Mouse (Mus musculus): ENCODE measurements around the gene Rpusd3. TPM values are rescaled to one million over a fixed set of nuclear protein-coding genes. Genes with fewer than 3 reads are reported as not detected.

Rpusd3 gene
- polyA plus RNA-seq, 1 experiment, result 11.7 TPM

- H3K4me3 ChIP-seq, result no peak overlapping the region
- H3K27me3 ChIP-seq (ENCODE audit: control insufficient read depth, insufficient read depth, insufficient read length), result peaks cover 20% of the 10 kb centered on the region
- no peak overlapping the region for H3K4me2 ChIP-seq (ENCODE audit: low read depth)
- H3ac ChIP-seq (ENCODE audit: control insufficient read depth, insufficient read length), result no peak overlapping the region
- no peaks in the 10 kb centered on the region for H3K36me3 ChIP-seq (ENCODE audit: control insufficient read depth, insufficient read depth)
- no peaks in the 10 kb centered on the region for H3K79me2 ChIP-seq (ENCODE audit: control insufficient read depth, insufficient read depth)
- TF ChIP-seq E2F4 (IDR thresholded peaks at IDR 0.05; ENCODE audit: insufficient read depth) (no peak), MYOD1 (IDR thresholded peaks at IDR 0.05; ENCODE audit: control insufficient read depth in 1 of 3, insufficient read length in 2 of 3, low read depth in 2 of 3) (no peak), USF1 (IDR thresholded peaks at IDR 0.05; ENCODE audit: low read depth) (no peak), CEBPB (IDR thresholded peaks at IDR 0.05; ENCODE audit: insufficient read depth, poor library complexity, severe bottlenecking) (no peak), POLR2A (IDR thresholded peaks at IDR 0.05; ENCODE audit: insufficient read length, low read depth) (no peak), TCF12 (IDR thresholded peaks at IDR 0.05; ENCODE audit: insufficient read depth, poor library complexity, severe bottlenecking) (no peak), SRF (IDR thresholded peaks at IDR 0.05; ENCODE audit: control insufficient read depth, insufficient read length, low read depth) (no peak)
Observed at GRCm38 (mm10) chr6:113429965-113430364, 10.8 kb upstream of the Rpusd3 start.

GRCm38 (mm10) chr6:113428006-113428405 is 8.9 kb upstream of the Rpusd3 start:
- no peak overlapping the region for H3ac ChIP-seq (ENCODE audit: control insufficient read depth, insufficient read length)
- no peak overlapping the region for H3K4me2 ChIP-seq (ENCODE audit: low read depth)
- no peaks in the 10 kb centered on the region for H3K36me3 ChIP-seq (ENCODE audit: control insufficient read depth, insufficient read depth)
- no peak overlapping the region for H3K4me3 ChIP-seq
- TF ChIP-seq USF1 (IDR thresholded peaks at IDR 0.05; ENCODE audit: low read depth) (no peak), E2F4 (IDR thresholded peaks at IDR 0.05; ENCODE audit: insufficient read depth) (no peak), TCF12 (IDR thresholded peaks at IDR 0.05; ENCODE audit: insufficient read depth, poor library complexity, severe bottlenecking) (no peak), POLR2A (IDR thresholded peaks at IDR 0.05; ENCODE audit: insufficient read length, low read depth) (no peak), MYOG (IDR thresholded peaks at IDR 0.05; ENCODE audit: control insufficient read depth in 1 of 3, insufficient read depth in 1 of 3, insufficient read length in 2 of 3, low read depth in 2 of 3) (no peak), MYOD1 (IDR thresholded peaks at IDR 0.05; ENCODE audit: control insufficient read depth in 1 of 3, insufficient read length in 2 of 3, low read depth in 2 of 3) (no peak), CEBPB (IDR thresholded peaks at IDR 0.05; ENCODE audit: insufficient read depth, poor library complexity, severe bottlenecking) (no peak), TCF3 (IDR thresholded peaks at IDR 0.05; ENCODE audit: insufficient read length, low read depth) (no peak), REST (IDR thresholded peaks at IDR 0.05; ENCODE audit: insufficient read depth, insufficient read length) (no peak), SRF (IDR thresholded peaks at IDR 0.05; ENCODE audit: control insufficient read depth, insufficient read length, low read depth) (no peak), MAX (IDR thresholded peaks at IDR 0.05; ENCODE audit: low read depth) (no peak), POLR2AphosphoS2 (IDR thresholded peaks at IDR 0.05; ENCODE audit: insufficient read length, low read depth) (no peak)
- H3K79me2 ChIP-seq (ENCODE audit: control insufficient read depth, insufficient read depth), result no peaks in the 10 kb centered on the region
- H3K27me3 ChIP-seq (ENCODE audit: control insufficient read depth, insufficient read depth, insufficient read length), result peaks cover 8% of the 10 kb centered on the region

DNA sequence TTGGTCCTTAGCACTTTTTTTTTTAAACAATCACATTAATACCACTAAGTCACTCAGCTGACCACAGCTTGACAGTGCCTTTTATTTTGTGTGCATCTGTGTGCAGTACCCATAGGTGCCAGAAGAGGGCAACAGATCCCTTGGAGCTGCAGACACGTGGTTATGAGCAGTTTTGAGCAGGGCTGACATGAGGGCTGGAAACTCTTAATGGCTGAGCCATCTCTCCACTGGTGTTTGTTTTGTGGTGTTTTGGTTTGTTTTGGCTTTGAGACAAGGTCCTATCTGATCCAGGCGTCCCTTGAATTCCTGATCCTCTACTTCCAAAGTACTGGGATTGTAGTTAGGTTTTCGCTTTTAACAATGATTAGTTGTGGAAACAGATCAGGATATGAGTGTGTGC is 8.3 kb upstream of the Rpusd3 start:
- Histone ChIP-seq H3K4me3 (no peak overlapping the region), H3ac (ENCODE audit: control insufficient read depth, insufficient read length) (no peak overlapping the region), H3K36me3 (ENCODE audit: control insufficient read depth, insufficient read depth) (no peaks in the 10 kb centered on the region), H3K79me2 (ENCODE audit: control insufficient read depth, insufficient read depth) (no peaks in the 10 kb centered on the region), H3K4me2 (ENCODE audit: low read depth) (no peak overlapping the region), H3K27me3 (ENCODE audit: control insufficient read depth, insufficient read depth, insufficient read length) (peaks cover 8% of the 10 kb centered on the region)
- no peak for TF ChIP-seq CEBPB (IDR thresholded peaks at IDR 0.05; ENCODE audit: insufficient read depth, poor library complexity, severe bottlenecking)
- TF ChIP-seq USF1 (IDR thresholded peaks at IDR 0.05; ENCODE audit: low read depth), result peak; percentile 22

GRCm38 (mm10) chr6:113426696-113427095 is 7.6 kb upstream of the Rpusd3 start:
- no peak overlapping the region for H3K4me2 ChIP-seq (ENCODE audit: low read depth)
- no peaks in the 10 kb centered on the region for H3K79me2 ChIP-seq (ENCODE audit: control insufficient read depth, insufficient read depth)
- H3K4me3 ChIP-seq, result no peak overlapping the region
- H3ac ChIP-seq (ENCODE audit: control insufficient read depth, insufficient read length), result no peak overlapping the region
- TF ChIP-seq POLR2AphosphoS2 (IDR thresholded peaks at IDR 0.05; ENCODE audit: insufficient read length, low read depth) (no peak), REST (IDR thresholded peaks at IDR 0.05; ENCODE audit: insufficient read depth, insufficient read length) (no peak), CEBPB (IDR thresholded peaks at IDR 0.05; ENCODE audit: insufficient read depth, poor library complexity, severe bottlenecking) (no peak), SRF (IDR thresholded peaks at IDR 0.05; ENCODE audit: control insufficient read depth, insufficient read length, low read depth) (no peak), USF1 (IDR thresholded peaks at IDR 0.05; ENCODE audit: low read depth) (no peak), E2F4 (IDR thresholded peaks at IDR 0.05; ENCODE audit: insufficient read depth) (no peak), TCF3 (IDR thresholded peaks at IDR 0.05; ENCODE audit: insufficient read length, low read depth) (no peak), POLR2A (IDR thresholded peaks at IDR 0.05; ENCODE audit: insufficient read length, low read depth) (no peak), MAX (IDR thresholded peaks at IDR 0.05; ENCODE audit: low read depth) (no peak), MYOG (IDR thresholded peaks at IDR 0.05; ENCODE audit: control insufficient read depth in 1 of 3, insufficient read depth in 1 of 3, insufficient read length in 2 of 3, low read depth in 2 of 3) (no peak), MYOD1 (IDR thresholded peaks at IDR 0.05; ENCODE audit: control insufficient read depth in 1 of 3, insufficient read length in 2 of 3, low read depth in 2 of 3) (no peak), TCF12 (IDR thresholded peaks at IDR 0.05; ENCODE audit: insufficient read depth, poor library complexity, severe bottlenecking) (no peak)
- no peaks in the 10 kb centered on the region for H3K36me3 ChIP-seq (ENCODE audit: control insufficient read depth, insufficient read depth)
- H3K27me3 ChIP-seq (ENCODE audit: control insufficient read depth, insufficient read depth, insufficient read length), result peaks cover 8% of the 10 kb centered on the region

GRCm38 (mm10) chr6:113424187-113424586 is 5.0 kb upstream of the Rpusd3 start:
- Histone ChIP-seq H3K27me3 (ENCODE audit: control insufficient read depth, insufficient read depth, insufficient read length) (peaks cover 8% of the 10 kb centered on the region), H3ac (ENCODE audit: control insufficient read depth, insufficient read length) (no peak overlapping the region), H3K79me2 (ENCODE audit: control insufficient read depth, insufficient read depth) (no peaks in the 10 kb centered on the region), H3K36me3 (ENCODE audit: control insufficient read depth, insufficient read depth) (no peaks in the 10 kb centered on the region), H3K4me3 (no peak overlapping the region), H3K4me2 (ENCODE audit: low read depth) (no peak overlapping the region)
- TF ChIP-seq TCF3 (IDR thresholded peaks at IDR 0.05; ENCODE audit: insufficient read length, low read depth), result no peak
- no peak for TF ChIP-seq MYOD1 (IDR thresholded peaks at IDR 0.05; ENCODE audit: control insufficient read depth in 1 of 3, insufficient read length in 2 of 3, low read depth in 2 of 3)
- no peak for TF ChIP-seq TCF12 (IDR thresholded peaks at IDR 0.05; ENCODE audit: insufficient read depth, poor library complexity, severe bottlenecking)
- TF ChIP-seq MAX (IDR thresholded peaks at IDR 0.05; ENCODE audit: low read depth), result no peak
- TF ChIP-seq MYOG (IDR thresholded peaks at IDR 0.05; ENCODE audit: control insufficient read depth in 1 of 3, insufficient read depth in 1 of 3, insufficient read length in 2 of 3, low read depth in 2 of 3), result no peak
- TF ChIP-seq E2F4 (IDR thresholded peaks at IDR 0.05; ENCODE audit: insufficient read depth), result no peak
- TF ChIP-seq REST (IDR thresholded peaks at IDR 0.05; ENCODE audit: insufficient read depth, insufficient read length), result no peak
- TF ChIP-seq USF1 (IDR thresholded peaks at IDR 0.05; ENCODE audit: low read depth), result no peak
- no peak for TF ChIP-seq CEBPB (IDR thresholded peaks at IDR 0.05; ENCODE audit: insufficient read depth, poor library complexity, severe bottlenecking)
- no peak for TF ChIP-seq SRF (IDR thresholded peaks at IDR 0.05; ENCODE audit: control insufficient read depth, insufficient read length, low read depth)
- TF ChIP-seq POLR2A (IDR thresholded peaks at IDR 0.05; ENCODE audit: insufficient read length, low read depth), result no peak
- TF ChIP-seq POLR2AphosphoS2 (IDR thresholded peaks at IDR 0.05; ENCODE audit: insufficient read length, low read depth), result no peak

All from myocyte (in vitro differentiated cells).